Mouse (Mus musculus) lung, embryonic 15.5 days (tissue): ENCODE data around the gene Uso1. TPM values are rescaled to one million over a fixed set of nuclear protein-coding genes. Genes with fewer than 3 reads are reported as not detected.
A peak's percentile ranks its signal among the peaks of the same experiment; 100 is the strongest.
"Not testable (repeated sequence)": the region's sequence is repeated elsewhere in the genome, so short reads cannot be mapped to it uniquely, and the experiment has no call there.

Experiments
- ATAC-seq: fragments of 200-750 bp; cut with Nextera tagmentation; 2 replicates; pipeline ENCODE4 v1.8.0; 2017; ENCODE audit warnings: moderate number of reproducible peaks, borderline replicate concordance; ENCODE audit not compliant: low FRiP score, low TSS enrichment; ENCODE audit errors: extremely low read depth
- H3K27ac ChIP-seq: fragments of 300-500 bp; sonication (generic); 2 replicates; pipeline ENCODE4 v1.5.1; 2015; ENCODE audit warnings: moderate library complexity, mild to moderate bottlenecking, inconsistent platforms
- H3K27me3 ChIP-seq: fragments of 300-500 bp; sonication (generic); 2 replicates; pipeline ENCODE4 v1.6.1; 2015; ENCODE audit warnings: inconsistent platforms
- H3K36me3 ChIP-seq: fragments of 300-500 bp; sonication (generic); 2 replicates; pipeline ENCODE4 v1.6.1; 2015; ENCODE audit warnings: inconsistent platforms
- H3K4me1 ChIP-seq: fragments of 300-500 bp; sonication (generic); 2 replicates; pipeline ENCODE4 v1.6.1; 2015; ENCODE audit warnings: inconsistent platforms
- H3K4me2 ChIP-seq: fragments of 300-500 bp; sonication (generic); 2 replicates; pipeline ENCODE4 v1.6.1; 2015; ENCODE audit warnings: inconsistent platforms, mild to moderate bottlenecking, moderate library complexity
- H3K4me3 ChIP-seq: fragments of 300-500 bp; sonication (generic); 2 replicates; pipeline ENCODE4 v1.5.1; 2015; ENCODE audit warnings: mild to moderate bottlenecking, inconsistent platforms
- H3K9ac ChIP-seq: fragments of 300-500 bp; sonication (generic); 2 replicates; pipeline ENCODE4 v1.6.1; 2015; ENCODE audit warnings: inconsistent platforms
- H3K9me3 ChIP-seq: fragments of 300-500 bp; sonication (generic); 2 replicates; pipeline ENCODE4 v1.6.1; 2016; ENCODE audit warnings: inconsistent platforms
- WGBS: fragments of 180-500 bp; shearing (Covaris S2); methylation state at CpG from one replicate; pipeline ENCODE4 v1.1.7; 2015; 5-methylcytosine and 5-hydroxymethylcytosine counted together
- polyA plus RNA-seq: library from polyadenylated mRNA; unstranded; fragments of >200 nt; fragmentation: Nextera tagmentation; extraction: Ambion mirVana; gene quantifications from 2 replicates; pipeline ENCODE4 v1.2.1, GENCODE M21; 2015

Uso1 gene
- polyA plus RNA-seq, 1 experiment from 2014 or later = 38.0 TPM

GRCm38 (mm10) chr5:92129321-92129768 lies 8.4 kb upstream of the Uso1 start:
- no peaks in the 10 kb centered on the region for H3K27me3 ChIP-seq
- no peak for ATAC-seq

GRCm38 (mm10) chr5:92130040-92130682 lies 7.6 kb upstream of the Uso1 start:
- WGBS = 84% methylated on average over 6 of the region's 6 CpGs
- H3K9me3 ChIP-seq = no peaks in the 10 kb centered on the region
- ATAC-seq = no peak
- no peaks in the 10 kb centered on the region for H3K27me3 ChIP-seq
- H3K4me3 ChIP-seq = no peak overlapping the region
- no peaks in the 10 kb centered on the region for H3K36me3 ChIP-seq
- H3K9ac ChIP-seq = no peak overlapping the region
- H3K4me1 ChIP-seq = peaks cover 12% of the 10 kb centered on the region; the same call in 1 of the 2 replicates
- no peak overlapping the region for H3K27ac ChIP-seq
- H3K4me2 ChIP-seq = no peak overlapping the region

More at GRCm38 (mm10) chr5:92129321-92129768, 8.4 kb upstream of the Uso1 start:
- Histone ChIP-seq H3K27ac (no peak overlapping the region), H3K4me3 (no peak overlapping the region), H3K4me2 (no peak overlapping the region), H3K4me1 (peaks cover 12% of the 10 kb centered on the region; the same call in 1 of the 2 replicates), H3K36me3 (no peaks in the 10 kb centered on the region), H3K9me3 (no peaks in the 10 kb centered on the region), H3K9ac (no peak overlapping the region)
- 83% methylated on average over 1 of the region's 1 CpGs for WGBS

- Histone ChIP-seq H3K27ac (no peak overlapping the region), H3K27me3 (no peaks in the 10 kb centered on the region), H3K4me2 (no peak overlapping the region), H3K9ac (no peak overlapping the region), H3K9me3 (no peaks in the 10 kb centered on the region), H3K4me1 (peaks cover 20% of the 10 kb centered on the region), H3K4me3 (no peak overlapping the region), H3K36me3 (no peaks in the 10 kb centered on the region)
- WGBS = 96% methylated on average over 4 of the region's 4 CpGs
- no peak for ATAC-seq
Measured at GRCm38 (mm10) chr5:92132127-92132526, 5.6 kb upstream of the Uso1 start.

GRCm38 (mm10) chr5:92133006-92133405 lies 4.7 kb upstream of the Uso1 start:
- peaks cover 13% of the 10 kb centered on the region for H3K4me1 ChIP-seq
- WGBS = 69% methylated on average over 4 of the region's 4 CpGs
- H3K36me3 ChIP-seq, H3K27ac ChIP-seq, H3K27me3 ChIP-seq, H3K4me3 ChIP-seq, ATAC-seq, H3K9ac ChIP-seq, H3K9me3 ChIP-seq, H3K4me2 ChIP-seq: not testable (repeated sequence)

GRCm38 (mm10) chr5:92134934-92135333 lies 2.8 kb upstream of the Uso1 start:
- ATAC-seq = no peak
- WGBS = 78% methylated on average over 3 of the region's 3 CpGs
- peaks cover 21% of the 10 kb centered on the region for H3K4me1 ChIP-seq

GRCm38 (mm10) chr5:92136536-92137238 lies 1.1 kb upstream of the Uso1 start:
- peaks cover 21% of the 10 kb centered on the region for H3K4me1 ChIP-seq
- no peaks in the 10 kb centered on the region for H3K9me3 ChIP-seq
- H3K27ac ChIP-seq = no peak overlapping the region
- H3K27me3 ChIP-seq = no peaks in the 10 kb centered on the region
- H3K36me3 ChIP-seq = no peaks in the 10 kb centered on the region
- peak overlapping the region; percentile 73 for H3K4me3 ChIP-seq
- no peak overlapping the region; the same call in 1 of the 2 replicates for H3K9ac ChIP-seq
- WGBS = 62% methylated on average over 9 of the region's 9 CpGs
- ATAC-seq = no peak
- H3K4me2 ChIP-seq = peak overlapping the region; percentile 84

More at GRCm38 (mm10) chr5:92134934-92135333, 2.8 kb upstream of the Uso1 start:
- no peak overlapping the region for H3K4me2 ChIP-seq
- no peaks in the 10 kb centered on the region for H3K36me3 ChIP-seq
- no peak overlapping the region for H3K4me3 ChIP-seq
- H3K27ac ChIP-seq = no peak overlapping the region
- no peaks in the 10 kb centered on the region for H3K27me3 ChIP-seq
- H3K9me3 ChIP-seq = no peaks in the 10 kb centered on the region
- no peak overlapping the region for H3K9ac ChIP-seq

- peak overlapping the region; percentile 71 for H3K9ac ChIP-seq
- ATAC-seq = peak; percentile 72
- H3K36me3 ChIP-seq = no peaks in the 10 kb centered on the region
- 2% methylated on average over 34 of the region's 43 CpGs for WGBS
- H3K27ac ChIP-seq = peak overlapping the region; percentile 61
- peak overlapping the region; percentile 84 for H3K4me2 ChIP-seq
- no peaks in the 10 kb centered on the region for H3K9me3 ChIP-seq
- H3K4me1 ChIP-seq = peaks cover 21% of the 10 kb centered on the region
- H3K27me3 ChIP-seq = no peaks in the 10 kb centered on the region
- H3K4me3 ChIP-seq = peak overlapping the region; percentile 73
Measured at GRCm38 (mm10) chr5:92138093-92138621, 419 bp downstream of the Uso1 start.

GRCm38 (mm10) chr5:92139191-92139590 lies 1.5 kb downstream of the Uso1 start:
- Histone ChIP-seq H3K27ac (no peak overlapping the region), H3K4me2 (peak overlapping the region; percentile 84), H3K9me3 (no peaks in the 10 kb centered on the region), H3K4me1 (peaks cover 21% of the 10 kb centered on the region), H3K4me3 (peak overlapping the region; percentile 73), H3K27me3 (no peaks in the 10 kb centered on the region), H3K36me3 (no peaks in the 10 kb centered on the region), H3K9ac (peak overlapping the region; percentile 31)
- ATAC-seq = no peak
- WGBS = 14% methylated on average over 1 of the region's 1 CpGs

- WGBS = 75% methylated on average over 5 of the region's 5 CpGs
- Histone ChIP-seq H3K36me3 (no peaks in the 10 kb centered on the region), H3K27ac (no peak overlapping the region), H3K4me1 (peaks cover 17% of the 10 kb centered on the region), H3K9me3 (no peaks in the 10 kb centered on the region), H3K4me2 (no peak overlapping the region), H3K9ac (no peak overlapping the region), H3K4me3 (no peak overlapping the region), H3K27me3 (no peaks in the 10 kb centered on the region)
- no peak for ATAC-seq
Measured at GRCm38 (mm10) chr5:92141696-92142095, 4.0 kb downstream of the Uso1 start.

GRCm38 (mm10) chr5:92142481-92142880 lies 4.7 kb downstream of the Uso1 start:
- Histone ChIP-seq H3K27ac (no peak overlapping the region), H3K4me3 (no peak overlapping the region), H3K9ac (no peak overlapping the region), H3K4me1 (peaks cover 14% of the 10 kb centered on the region), H3K36me3 (no peaks in the 10 kb centered on the region), H3K9me3 (no peaks in the 10 kb centered on the region), H3K27me3 (no peaks in the 10 kb centered on the region), H3K4me2 (no peak overlapping the region)
- no peak for ATAC-seq
- WGBS = 85% methylated on average over 3 of the region's 3 CpGs

GRCm38 (mm10) chr5:92143665-92144064 lies 5.9 kb downstream of the Uso1 start:
- Histone ChIP-seq H3K9ac (no peak overlapping the region), H3K9me3 (no peaks in the 10 kb centered on the region), H3K27me3 (no peaks in the 10 kb centered on the region), H3K36me3 (no peaks in the 10 kb centered on the region), H3K4me1 (peaks cover 12% of the 10 kb centered on the region), H3K27ac (no peak overlapping the region), H3K4me3 (no peak overlapping the region), H3K4me2 (no peak overlapping the region)
- 92% methylated on average over 6 of the region's 6 CpGs for WGBS
- ATAC-seq = no peak
